Mouse (Mus musculus): ENCODE measurements around the gene A230072I06Rik.

The A230072I06Rik gene

GRCm38 (mm10) chr8:12278663-12279312 is at the start of gene A230072I06Rik:
A230072I06Rik (plus strand) TSS chr8:12278819.
- in situ Hi-C loops (cut with MboI): no loop called here

- in situ Hi-C loops (cut with MboI): no loop called here
These were observed 44.6 kb upstream of the A230072I06Rik start for GRCm38 (mm10) chr8:12234039-12234438.

DNA sequence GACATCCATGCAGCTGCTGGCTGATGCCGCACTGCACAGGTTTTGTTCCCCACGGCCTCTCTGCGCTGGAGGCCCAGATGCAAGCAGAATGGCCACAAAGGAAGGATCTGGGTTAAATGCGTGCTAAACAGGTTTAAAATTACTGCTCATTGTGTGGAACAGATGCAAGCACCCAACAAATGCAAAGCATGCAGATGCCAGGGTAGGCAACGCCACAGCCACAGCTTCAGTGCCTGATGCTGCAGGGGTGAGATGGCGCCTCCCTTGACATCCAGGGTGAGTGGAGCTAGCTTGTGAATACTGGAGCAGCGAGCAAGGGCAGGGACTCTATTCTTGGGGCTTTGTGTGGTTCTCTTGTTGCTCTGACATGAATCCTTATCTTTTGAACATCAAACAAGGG is 39.8 kb upstream of the A230072I06Rik start:
- in situ Hi-C loops (cut with MboI): no loop called here

GRCm38 (mm10) chr8:12240143-12240542 is 38.5 kb upstream of the A230072I06Rik start:
- in situ Hi-C loops (cut with MboI): no loop called here

GRCm38 (mm10) chr8:12243746-12244145 is 34.9 kb upstream of the A230072I06Rik start:
- in situ Hi-C loops (cut with MboI): no loop called here

GRCm38 (mm10) chr8:12259890-12260289 is 18.7 kb upstream of the A230072I06Rik start:
- in situ Hi-C loops (cut with MboI): no loop called here

- in situ Hi-C loops (cut with MboI): no loop called here
These were observed 18.1 kb upstream of the A230072I06Rik start for GRCm38 (mm10) chr8:12260476-12261029.

DNA sequence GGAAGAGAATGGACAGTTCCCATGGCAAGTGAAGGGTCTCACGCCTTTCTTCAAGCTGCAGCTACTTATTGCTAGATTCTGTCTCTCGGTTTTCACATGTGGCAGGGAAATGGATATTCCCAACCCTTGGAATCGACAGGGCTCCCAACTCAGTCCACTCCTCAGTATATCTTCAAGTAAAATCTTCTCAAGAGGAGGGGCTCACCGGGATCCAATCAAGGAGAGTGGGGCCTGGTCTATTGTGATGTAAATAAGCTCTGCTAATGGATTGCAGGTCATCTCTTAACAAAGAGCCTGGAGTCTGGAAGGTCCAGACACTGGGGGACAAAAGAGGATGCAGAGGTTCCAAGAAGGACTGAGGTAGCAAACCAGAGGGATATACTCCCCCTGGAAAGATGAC is 17.1 kb upstream of the A230072I06Rik start:
- in situ Hi-C loops (cut with MboI): no loop called here

GRCm38 (mm10) chr8:12264996-12265395 is 13.6 kb upstream of the A230072I06Rik start:
- in situ Hi-C loops (cut with MboI): no loop called here

- in situ Hi-C loops (cut with MboI): no loop called here
These were observed 10.8 kb upstream of the A230072I06Rik start for GRCm38 (mm10) chr8:12267863-12268262.

DNA sequence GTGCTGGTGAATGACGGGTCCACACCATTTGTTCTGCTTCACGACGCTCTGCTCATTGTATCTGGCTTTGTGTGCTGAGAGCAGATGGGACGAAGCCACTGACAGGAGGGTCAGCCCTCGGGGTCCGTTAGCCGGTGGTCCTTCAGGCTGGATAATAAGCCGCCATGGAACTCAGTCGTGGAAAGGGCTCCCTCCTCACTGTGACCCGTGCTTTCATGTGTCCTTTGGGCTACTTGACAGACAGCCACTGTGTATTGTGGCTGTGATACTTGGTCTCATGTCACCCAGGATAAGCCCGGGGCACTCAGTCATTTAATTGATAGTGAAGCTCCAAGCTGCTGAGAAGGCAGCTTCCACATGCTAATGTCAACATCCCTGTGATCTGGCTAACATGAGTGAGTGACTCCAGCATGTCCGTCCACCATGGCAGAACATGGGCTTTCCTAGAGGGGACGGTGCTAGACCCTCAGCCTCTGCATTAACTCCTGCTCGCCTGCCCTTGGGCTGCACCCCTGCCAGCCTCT is 10.3 kb upstream of the A230072I06Rik start:
- in situ Hi-C loops (cut with MboI): no loop called here

DNA sequence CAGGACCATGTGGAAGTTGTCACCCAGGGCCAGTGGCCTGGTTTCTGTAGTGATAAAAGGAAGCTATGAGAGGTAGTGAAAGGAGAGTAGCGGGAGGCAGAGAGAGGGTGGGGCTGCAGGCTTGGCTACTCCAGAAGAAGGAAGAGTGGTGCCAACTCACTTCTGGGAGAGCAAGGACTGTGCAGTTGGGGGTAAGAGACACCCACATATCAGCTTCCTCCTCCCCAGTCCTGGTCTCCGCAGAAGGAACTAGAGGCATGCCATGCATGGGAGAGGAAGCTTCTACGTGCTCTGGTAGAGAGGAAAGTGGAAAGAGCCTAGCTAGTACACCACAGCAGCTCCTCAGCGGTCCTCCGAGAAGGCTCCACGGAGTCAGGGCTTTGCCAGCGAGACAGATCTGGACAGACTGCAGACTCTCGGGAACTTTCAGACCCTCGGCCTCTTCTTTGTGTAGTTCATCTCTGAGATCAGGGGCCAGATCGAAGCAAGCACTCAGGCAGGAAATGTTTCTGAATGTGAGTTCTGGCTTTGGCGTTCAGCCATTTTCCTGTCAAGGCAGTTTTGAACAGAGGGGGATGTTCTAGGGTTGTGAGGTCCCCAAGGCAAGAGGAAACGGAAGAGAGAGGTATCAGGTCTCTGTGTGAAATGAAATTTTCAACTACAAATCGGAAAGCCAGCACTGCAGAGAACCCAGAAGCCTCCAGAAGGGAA is 1.0 kb downstream of the A230072I06Rik start:
- in situ Hi-C loops (cut with MboI): no loop called here

DNA sequence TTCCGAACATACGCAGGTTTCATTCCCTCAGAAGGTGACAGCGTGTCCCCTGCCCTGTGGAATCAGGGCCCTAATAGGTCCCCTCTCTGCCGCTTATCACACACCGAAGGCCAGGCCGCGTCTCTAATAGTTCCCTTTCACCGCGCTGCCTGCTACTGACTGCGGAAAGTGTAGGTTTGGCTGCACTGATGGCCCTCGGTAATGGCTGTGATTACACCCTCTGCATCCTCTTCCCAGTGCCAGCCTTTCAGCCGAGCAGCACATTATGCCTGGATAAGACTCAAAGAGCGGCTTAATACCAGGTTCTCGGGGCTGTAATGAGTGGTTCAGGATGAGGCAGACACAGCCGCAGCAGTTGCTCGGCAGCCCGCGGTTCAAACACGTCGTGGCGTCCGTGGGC is 3.5 kb downstream of the A230072I06Rik start:
- in situ Hi-C loops (cut with MboI): no loop called here

DNA sequence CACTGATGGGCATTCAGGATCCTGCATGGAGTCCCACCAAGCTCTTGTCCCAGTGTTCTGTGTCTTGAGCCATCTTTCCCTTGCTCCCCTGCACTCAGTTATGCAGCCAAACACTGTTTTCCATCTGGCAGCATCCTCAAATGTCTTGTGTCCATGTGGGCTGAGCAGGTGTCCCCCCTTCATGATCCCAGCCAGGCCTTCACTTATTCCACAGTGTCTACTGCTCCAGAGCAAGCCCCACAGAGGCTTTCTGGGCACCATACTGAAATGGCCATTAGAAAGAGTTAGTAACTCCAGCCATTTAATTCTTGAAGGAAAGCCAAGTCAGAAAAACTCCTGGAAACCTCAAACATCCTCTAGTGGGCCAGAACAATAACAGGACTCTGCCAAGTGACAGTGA is 11.9 kb downstream of the A230072I06Rik start:
- in situ Hi-C loops (cut with MboI): no loop called here

DNA sequence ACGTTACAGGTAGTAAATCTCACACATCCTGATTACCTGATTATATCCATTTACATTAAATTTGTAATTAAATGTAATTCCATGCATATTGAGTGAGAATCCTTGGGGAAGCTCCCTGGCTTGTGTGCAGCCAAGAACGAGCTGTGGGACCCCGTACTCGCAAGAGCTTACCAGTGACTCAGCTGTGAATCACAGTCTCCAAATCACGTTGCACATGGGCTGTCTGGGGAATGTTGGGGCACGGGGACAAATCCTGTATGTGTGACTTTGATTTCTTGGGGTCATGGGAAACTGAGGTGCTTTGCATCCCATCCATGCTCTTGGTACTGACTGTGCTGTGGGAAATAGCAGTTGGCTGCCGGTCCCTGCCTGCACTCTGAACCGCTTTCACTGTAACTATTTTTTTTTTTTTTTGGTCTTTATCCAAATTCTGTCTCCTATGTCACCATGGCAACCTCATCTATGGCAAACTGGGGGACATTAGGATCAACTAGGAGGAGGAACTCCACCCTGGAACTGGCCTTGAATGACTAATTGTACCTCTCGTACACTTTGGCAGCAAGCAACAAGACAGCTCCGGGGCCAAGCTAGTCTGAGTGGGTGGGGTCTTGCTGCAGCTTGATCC is 19.8 kb downstream of the A230072I06Rik start:
- in situ Hi-C loops (cut with MboI): no loop called here

DNA sequence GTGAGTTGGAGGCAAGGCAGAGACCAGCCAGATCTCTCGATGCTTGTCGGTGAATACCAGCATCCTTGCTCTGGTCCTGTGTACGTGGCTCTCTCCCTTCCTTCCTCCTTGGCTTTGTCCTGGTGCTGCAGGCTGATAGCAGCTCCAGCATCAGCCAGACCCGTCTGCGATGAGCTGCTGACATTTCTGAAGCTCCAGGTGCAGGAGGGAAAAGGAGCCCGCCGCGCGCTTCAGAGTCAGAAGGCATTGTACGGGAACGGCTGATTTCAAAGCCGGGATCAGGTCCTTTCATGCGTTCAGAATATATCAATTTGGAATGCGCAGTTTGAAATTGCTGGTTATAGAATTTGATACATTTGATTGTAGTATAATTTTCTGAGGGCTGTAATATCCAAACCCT is 23.4 kb downstream of the A230072I06Rik start:
- in situ Hi-C loops (cut with MboI): no loop called here

- in situ Hi-C loops (cut with MboI): no loop called here
These were observed 34.5 kb downstream of the A230072I06Rik start for GRCm38 (mm10) chr8:12312975-12313734.

DNA sequence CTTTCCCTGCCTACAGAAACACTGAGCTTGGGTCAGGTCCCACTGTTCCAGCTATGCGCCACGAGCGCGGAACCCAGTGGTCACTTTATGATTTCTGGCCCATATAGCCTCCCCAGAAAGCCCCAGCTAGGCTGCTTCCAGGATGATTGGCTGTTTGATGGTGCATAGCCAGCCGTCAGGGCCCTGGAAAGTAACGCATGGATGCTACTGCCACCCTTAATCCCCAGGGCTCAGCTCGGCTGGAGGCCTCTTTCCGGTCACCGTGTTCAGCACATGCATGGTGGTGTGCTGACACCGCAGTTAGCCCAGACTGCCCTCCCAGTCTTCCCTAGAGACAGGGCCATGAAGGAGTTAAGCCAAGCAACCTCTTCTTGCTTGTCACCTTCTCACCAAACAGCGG is 35.6 kb downstream of the A230072I06Rik start:
- in situ Hi-C loops (cut with MboI): no loop called here

DNA sequence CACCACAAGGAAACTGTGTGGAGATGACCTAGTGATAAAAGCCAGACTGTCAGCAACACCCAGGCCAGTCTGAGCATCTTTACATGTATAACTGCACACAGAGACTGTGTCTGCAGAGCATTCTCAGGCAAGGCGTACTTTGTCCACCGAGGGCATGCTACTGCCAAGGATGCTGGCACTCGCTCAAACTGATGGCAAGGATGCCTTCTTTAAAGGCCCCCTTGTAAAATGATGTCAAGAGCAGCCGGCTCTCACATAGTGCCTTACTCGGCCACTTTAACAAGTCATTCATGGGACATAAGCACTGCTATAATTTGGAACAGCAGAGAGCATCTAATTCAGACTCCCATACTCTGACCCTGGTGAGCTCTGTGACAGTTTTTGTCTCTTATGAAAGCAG is 36.6 kb downstream of the A230072I06Rik start:
- in situ Hi-C loops (cut with MboI): no loop called here

DNA sequence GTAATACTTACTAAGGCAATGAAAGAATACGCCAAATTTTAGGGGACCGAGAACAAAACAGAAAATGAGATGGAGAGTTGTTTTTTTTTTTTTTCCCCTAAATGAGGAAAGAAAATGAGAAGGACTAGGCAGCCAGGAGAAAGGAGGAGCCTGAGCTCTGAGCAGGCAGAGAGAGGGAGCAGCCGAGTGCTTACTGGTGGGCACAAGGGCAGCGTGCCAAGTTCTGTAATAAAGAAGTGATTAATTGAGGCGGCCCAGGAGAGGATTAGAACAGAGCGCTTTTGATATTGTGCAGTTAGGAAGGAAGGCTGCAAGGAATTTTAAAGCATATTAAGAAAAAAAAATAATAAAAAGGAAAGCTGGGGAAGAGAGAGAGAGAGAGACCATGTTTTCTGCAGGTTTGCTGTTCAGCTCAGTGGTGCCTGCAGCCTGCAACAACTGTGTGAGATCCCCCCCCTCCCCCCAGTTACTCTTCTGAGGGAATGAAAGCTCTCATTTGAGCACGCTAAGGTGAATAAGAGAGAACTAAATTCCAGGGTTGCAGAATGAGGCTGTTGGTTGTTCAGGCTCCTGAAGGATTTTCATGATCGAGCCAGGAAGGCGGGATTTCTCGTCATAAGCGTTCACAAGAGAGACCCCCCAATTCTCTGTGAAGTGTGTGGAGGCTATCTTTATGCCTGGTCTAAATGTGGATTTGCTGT is 41.3 kb downstream of the A230072I06Rik start:
- in situ Hi-C loops (cut with MboI): no loop called here

GRCm38 (mm10) chr8:12322071-12322470 is 43.5 kb downstream of the A230072I06Rik start:
- in situ Hi-C loops (cut with MboI): no loop called here
